18 mouse cellular contexts compared by ENCODE assay signal in the genomic region with DNA sequence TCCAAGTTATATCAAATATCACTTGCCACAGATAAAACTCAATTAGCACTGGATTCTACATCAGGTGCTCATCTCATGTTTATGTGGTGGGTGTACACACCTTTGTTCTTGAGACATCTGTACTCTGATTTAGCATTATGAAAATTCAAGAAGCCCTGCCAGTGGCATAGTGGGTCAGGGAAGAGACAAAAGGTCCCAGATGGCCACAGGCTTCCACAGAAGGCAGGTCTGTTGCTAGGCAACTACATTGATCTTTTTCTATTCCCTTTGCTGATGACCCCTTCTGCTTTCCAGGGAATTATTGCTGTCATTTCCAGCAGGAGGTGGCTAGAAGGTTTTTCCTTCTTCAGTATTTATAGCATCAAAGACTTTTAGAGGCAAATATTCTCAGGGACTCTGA.
A peak's percentile ranks its signal among the peaks of the same experiment; 100 is the strongest.
DNase-seq lines count a peak whose midpoint lies in the region; ATAC-seq lines count a peak whose summit lies in the region.
"Had no signal": no experiment of that assay in that cellular context is flagged by ENCODE, and none has a peak within 500 bp of the region (broad histone marks: within the 10 kb centered on the region; RNA-seq: fewer than 3 reads in every experiment).

No protein-coding gene starts in this region.

- ATAC-seq in forebrain, embryonic 12.5 days (ENCODE audit: low FRiP score): peak; percentile 81
- ATAC-seq in forebrain, embryonic 16.5 days: no peak
- peak; percentile 83 for ATAC-seq in hindbrain, embryonic 13.5 days (ENCODE audit: low FRiP score)
- ATAC-seq in midbrain, embryonic 15.5 days (replicated peaks): peak; percentile 91

- H3K4me1 ChIP-seq in forebrain, embryonic 12.5 days: peaks cover 4% of the 10 kb centered on the region; the same call in 1 of the 2 replicates
- no peaks in the 10 kb centered on the region for H3K4me1 ChIP-seq in forebrain, embryonic 16.5 days (replicated peaks; ENCODE audit: control insufficient read depth, insufficient read depth, low read length)
- peaks cover 7% of the 10 kb centered on the region for H3K4me1 ChIP-seq in hindbrain, embryonic 13.5 days (replicated peaks)
- H3K4me1 ChIP-seq in midbrain, embryonic 15.5 days: peaks cover 7% of the 10 kb centered on the region; the same call in 1 of the 2 replicates
- H3K4me1 ChIP-seq: heart, embryonic 10.5 days; limb, embryonic 12.5 days; stomach, embryonic 15.5 days had no signal

- peaks cover 8% of the 10 kb centered on the region; the same call in 1 of the 2 replicates for H3K9me3 ChIP-seq in forebrain, embryonic 12.5 days
- H3K9me3 ChIP-seq in forebrain, embryonic 16.5 days (ENCODE audit: control insufficient read depth, low read length): no peaks in the 10 kb centered on the region
- H3K9me3 ChIP-seq in hindbrain, embryonic 13.5 days: no peaks in the 10 kb centered on the region
- no peaks in the 10 kb centered on the region for H3K9me3 ChIP-seq in midbrain, embryonic 15.5 days
- H3K9me3 ChIP-seq: stomach, embryonic 15.5 days had no signal

- H3K27ac ChIP-seq in forebrain, embryonic 12.5 days: no peak overlapping the region
- no peak overlapping the region for H3K27ac ChIP-seq in forebrain, embryonic 16.5 days (ENCODE audit: low read length)
- H3K27ac ChIP-seq in hindbrain, embryonic 13.5 days: peak overlapping the region; percentile 20; the same call in 1 of the 2 replicates
- peak overlapping the region; percentile 40 for H3K27ac ChIP-seq in midbrain, embryonic 15.5 days
- H3K27ac ChIP-seq: heart, embryonic 10.5 days; limb, embryonic 12.5 days; stomach, embryonic 15.5 days had no signal

- DNase-seq in retina, postnatal 1 day: peak; percentile 69
- DNase-seq in testis, postnatal 14 days (ENCODE audit: low spot score): no peak
- DNase-seq in left cerebral cortex, adult 18-20 months (ENCODE audit: low spot score in 2 of 2): no peak
- no peak for DNase-seq in yolk sac, embryonic 10.5 days (ENCODE audit: low spot score)
- DNase-seq: cerebellum, postnatal 36 days; gastrocnemius, postnatal 10 days; heart, postnatal 4 days; kidney, adult 9 months; lung, embryonic 14.5 days; thymus, postnatal 4 days had no signal

- no peaks in the 10 kb centered on the region for H3K27me3 ChIP-seq in forebrain, embryonic 12.5 days
- H3K27me3 ChIP-seq in forebrain, embryonic 16.5 days (replicated peaks; ENCODE audit: control insufficient read depth, insufficient read depth, low read length): no peaks in the 10 kb centered on the region
- H3K27me3 ChIP-seq in hindbrain, embryonic 13.5 days: no peaks in the 10 kb centered on the region
- no peaks in the 10 kb centered on the region for H3K27me3 ChIP-seq in midbrain, embryonic 15.5 days (replicated peaks)
- H3K27me3 ChIP-seq: limb, embryonic 12.5 days; stomach, embryonic 15.5 days had no signal

- H3K4me3 ChIP-seq in forebrain, embryonic 12.5 days (replicated peaks): no peak overlapping the region
- H3K4me3 ChIP-seq in forebrain, embryonic 16.5 days (replicated peaks; ENCODE audit: low read length): no peak overlapping the region
- no peak overlapping the region for H3K4me3 ChIP-seq in hindbrain, embryonic 13.5 days
- no peak overlapping the region for H3K4me3 ChIP-seq in midbrain, embryonic 15.5 days
- H3K4me3 ChIP-seq: erythroblast, embryonic 14.5 days; heart, embryonic 10.5 days; limb, embryonic 12.5 days; stomach, embryonic 15.5 days had no signal

- no peak overlapping the region for H3K9ac ChIP-seq in forebrain, embryonic 12.5 days
- H3K9ac ChIP-seq in forebrain, embryonic 16.5 days (replicated peaks; ENCODE audit: low read depth, low read length): no peak overlapping the region
- no peak overlapping the region for H3K9ac ChIP-seq in hindbrain, embryonic 13.5 days
- no peak overlapping the region for H3K9ac ChIP-seq in midbrain, embryonic 15.5 days
- H3K9ac ChIP-seq: limb, embryonic 12.5 days; lung, embryonic 14.5 days; stomach, embryonic 15.5 days had no signal

- no peaks in the 10 kb centered on the region for H3K36me3 ChIP-seq in forebrain, embryonic 12.5 days (replicated peaks)
- no peaks in the 10 kb centered on the region for H3K36me3 ChIP-seq in forebrain, embryonic 16.5 days (ENCODE audit: control insufficient read depth, insufficient read depth)
- H3K36me3 ChIP-seq in hindbrain, embryonic 13.5 days: no peaks in the 10 kb centered on the region
- no peaks in the 10 kb centered on the region for H3K36me3 ChIP-seq in midbrain, embryonic 15.5 days (replicated peaks)
- H3K36me3 ChIP-seq: heart, embryonic 10.5 days; limb, embryonic 12.5 days; stomach, embryonic 15.5 days had no signal

- no peak overlapping the region for H3K4me2 ChIP-seq in forebrain, embryonic 12.5 days
- H3K4me2 ChIP-seq in forebrain, embryonic 16.5 days (ENCODE audit: low read length): no peak overlapping the region
- no peak overlapping the region for H3K4me2 ChIP-seq in hindbrain, embryonic 13.5 days
- H3K4me2 ChIP-seq in midbrain, embryonic 15.5 days: no peak overlapping the region
- H3K4me2 ChIP-seq: limb, embryonic 12.5 days; lung, embryonic 14.5 days; stomach, embryonic 15.5 days had no signal

Comparison
In these comparisons a context has a peak if more than half of its experiments do, and no peak if none do; other contexts are left out.
1. H3K27ac ChIP-seq: peak in hindbrain, embryonic 13.5 days (single experiment) and midbrain, embryonic 15.5 days (single experiment); none in forebrain, embryonic 12.5 days (single experiment) and forebrain, embryonic 16.5 days (single experiment).